Mouse (Mus musculus): ENCODE measurements at regions not wholly inside any gene's neighbourhood (a gene's known extent, or its start where the extent isn't known, plus 50 kb on each side); places are given as distances from the start of the nearest gene placed in this dataset.

- ATAC-seq (ENCODE audit: low TSS enrichment): peak; percentile 58; the same call in 1 of the 2 replicates
Observed at GRCm38 (mm10) chr9:112431920-112432437, 196.2 kb upstream of the Arpp21 start.

- no peak for ATAC-seq (ENCODE audit: low TSS enrichment)
Observed at GRCm38 (mm10) chr9:112429196-112429595, 193.5 kb upstream of the Arpp21 start.

GRCm38 (mm10) chr9:112405772-112406315 lies 170.1 kb upstream of the Arpp21 start:
- ATAC-seq (ENCODE audit: low TSS enrichment): peak; percentile 88

- no peak for ATAC-seq (ENCODE audit: low TSS enrichment)
Observed at GRCm38 (mm10) chr9:112370746-112371145, 135.0 kb upstream of the Arpp21 start.

GRCm38 (mm10) chr9:112367291-112367690 lies 131.6 kb upstream of the Arpp21 start:
- no peak for ATAC-seq (ENCODE audit: low TSS enrichment)

GRCm38 (mm10) chr9:112361355-112361754 lies 125.6 kb upstream of the Arpp21 start:
- ATAC-seq (ENCODE audit: low TSS enrichment): peak; percentile 69

- ATAC-seq (ENCODE audit: low TSS enrichment): no peak
Observed at GRCm38 (mm10) chr9:112358711-112359298, 123.1 kb upstream of the Arpp21 start.

- no peak for ATAC-seq (ENCODE audit: low TSS enrichment)
Observed at GRCm38 (mm10) chr9:112353196-112353595, 117.5 kb upstream of the Arpp21 start.

GRCm38 (mm10) chr9:112348942-112349341 lies 113.2 kb upstream of the Arpp21 start:
- no peak for ATAC-seq (ENCODE audit: low TSS enrichment)

GRCm38 (mm10) chr9:112344792-112345191 lies 109.1 kb upstream of the Arpp21 start:
- no peak for ATAC-seq (ENCODE audit: low TSS enrichment)

- peak; percentile 96 for ATAC-seq (ENCODE audit: low TSS enrichment)
Observed at GRCm38 (mm10) chr9:112340363-112340762, 104.6 kb upstream of the Arpp21 start.

GRCm38 (mm10) chr9:112320016-112320415 lies 84.3 kb upstream of the Arpp21 start:
- ATAC-seq (ENCODE audit: low TSS enrichment): no peak

GRCm38 (mm10) chr9:112308950-112309349 lies 73.2 kb upstream of the Arpp21 start:
- ATAC-seq (ENCODE audit: low TSS enrichment): peak; percentile 34; the same call in 1 of the 2 replicates

GRCm38 (mm10) chr9:112307837-112308236 lies 72.1 kb upstream of the Arpp21 start:
- ATAC-seq (ENCODE audit: low TSS enrichment): peak; percentile 64; the same call in 1 of the 2 replicates

GRCm38 (mm10) chr9:112291875-112292274 lies 56.1 kb upstream of the Arpp21 start:
- ATAC-seq (ENCODE audit: low TSS enrichment): peak; percentile 65

Measured in frontal cortex, adult (tissue).